1 mouse cellular context compared by ENCODE assay signal in the genomic region with DNA sequence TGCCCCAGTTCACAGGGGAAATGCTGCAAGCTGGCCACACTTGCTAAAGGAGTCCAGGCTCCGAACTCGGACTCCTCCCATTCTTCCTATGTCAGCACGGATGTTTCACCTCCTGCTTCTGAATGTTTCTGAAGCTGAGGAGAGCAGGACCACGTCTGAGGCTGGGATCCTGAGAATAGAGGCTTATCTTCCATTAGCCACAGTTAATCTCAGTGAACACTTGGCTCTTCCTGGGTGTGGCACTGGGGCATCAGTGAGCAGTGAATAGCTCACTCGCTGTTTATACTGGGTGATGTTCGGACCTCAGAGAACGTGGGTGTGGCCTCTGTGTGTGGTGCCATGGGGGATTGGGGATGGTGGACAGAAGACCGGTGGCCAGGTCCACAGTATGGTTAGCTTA.
TF ChIP-seq lines count a peak whose summit lies in the region.

No protein-coding gene starts in this region.

TF ChIP-seq in MEL, 35 proteins besides CTCF, POLR2A, EP300 and RAD21 (continued from another document):
- TF ChIP-seq POLR2AphosphoS2 (IDR thresholded peaks at IDR 0.05; ENCODE audit: low read length): no peak
- TF ChIP-seq ELF1 (IDR thresholded peaks at IDR 0.05; ENCODE audit: low read depth, low read length): no peak
- TF ChIP-seq ZKSCAN1 (IDR thresholded peaks at IDR 0.05; ENCODE audit: low read depth, low read length): no peak
- no peak for TF ChIP-seq USF2 (IDR thresholded peaks at IDR 0.05; ENCODE audit: borderline replicate concordance in 1 of 2, insufficient read depth in 1 of 2, low read depth in 1 of 2, low read length in 2 of 2)
- no peak for TF ChIP-seq SMC3 (IDR thresholded peaks at IDR 0.05; ENCODE audit: low read depth, low read length)
TF ChIP-seq in MEL: peak in this region for 0.
